Mouse (Mus musculus) erythroblast, embryonic 14.5 days (primary cell): ENCODE results near the gene Gpr153. TPM values are rescaled to one million over a fixed set of nuclear protein-coding genes. Genes with fewer than 3 reads are reported as not detected.
"Not testable (repeated sequence)": the region's sequence is repeated elsewhere in the genome, so short reads cannot be mapped to it uniquely, and the experiment has no call there.

Source experiments
- H3K27me3 ChIP-seq: 2 replicates; pipeline ENCODE4 v1.6.1; 2012; ENCODE audit warnings: inconsistent platforms; ENCODE audit not compliant: control insufficient read depth
- H3K36me3 ChIP-seq: 2 replicates; pipeline ENCODE4 v1.6.1; 2012; ENCODE audit warnings: mild to moderate bottlenecking, inconsistent platforms; ENCODE audit not compliant: control insufficient read depth
- H3K4me1 ChIP-seq: 2 replicates; pipeline ENCODE4 v1.6.1; 2012; ENCODE audit warnings: inconsistent platforms; ENCODE audit not compliant: control insufficient read depth
- H3K4me3 ChIP-seq: replicated peaks from 2 replicates; pipeline ENCODE3; 2012; ENCODE audit warnings: moderate library complexity, mild to moderate bottlenecking, inconsistent platforms
- H3K9me3 ChIP-seq: 2 replicates; pipeline ENCODE4 v1.6.1; 2012; ENCODE audit warnings: low read length, inconsistent platforms, mixed read lengths; ENCODE audit not compliant: control insufficient read depth
- GATA1 ChIP-seq: IDR thresholded peaks from 2 replicates; pipeline ENCODE4 v1.6.1; 2012; ENCODE audit warnings: low read length, inconsistent platforms, mixed read lengths
- TAL1 ChIP-seq: IDR thresholded peaks from 3 replicates; pipeline ENCODE4 v1.6.1; 2012; ENCODE audit warnings: low read length, inconsistent platforms, mixed read lengths
- polyA plus RNA-seq: library from polyadenylated mRNA; stranded (reverse); fragments of >175 nt; gene quantifications from 2 replicates; pipeline ENCODE4 v1.2.3, GENCODE M21; 2012

Gene Gpr153
- not detected in 2 replicates for polyA plus RNA-seq

- H3K36me3 ChIP-seq = no peaks in the 10 kb centered on the region
- H3K27me3 ChIP-seq = peaks cover 50% of the 10 kb centered on the region
- TF ChIP-seq GATA1 (no peak), TAL1 (no peak)
- H3K9me3 ChIP-seq = no peaks in the 10 kb centered on the region
- H3K4me3 ChIP-seq = peak within 1 kb of the TSS; percentile 36
- H3K4me1 ChIP-seq = no peaks in the 10 kb centered on the region; the same call in 1 of the 2 replicates
Observed at GRCm38 (mm10) chr4:152273621-152274236, at the start of gene Gpr153. Gene Gpr153, plus strand, starts transcription at chr4:152274232.

GRCm38 (mm10) chr4:152226901-152227486 lies 47.0 kb upstream of the Gpr153 start:
- H3K36me3 ChIP-seq = no peaks in the 10 kb centered on the region

GRCm38 (mm10) chr4:152227749-152228527 lies 46.1 kb upstream of the Gpr153 start:
- no peaks in the 10 kb centered on the region for H3K4me1 ChIP-seq
- H3K4me3 ChIP-seq = no peak overlapping the region
- no peaks in the 10 kb centered on the region for H3K36me3 ChIP-seq
- TF ChIP-seq GATA1 (no peak), TAL1 (no peak)
- H3K27me3 ChIP-seq = no peaks in the 10 kb centered on the region
- H3K9me3 ChIP-seq = no peaks in the 10 kb centered on the region

More at GRCm38 (mm10) chr4:152226901-152227486, 47.0 kb upstream of the Gpr153 start:
- Histone ChIP-seq H3K4me3 (no peak overlapping the region), H3K9me3 (no peaks in the 10 kb centered on the region), H3K4me1 (no peaks in the 10 kb centered on the region), H3K27me3 (no peaks in the 10 kb centered on the region)
- no peak for TF ChIP-seq GATA1
- TF ChIP-seq TAL1 = no peak

- not testable (repeated sequence) for H3K36me3 ChIP-seq, H3K9me3 ChIP-seq, H3K27me3 ChIP-seq, H3K4me1 ChIP-seq, H3K4me3 ChIP-seq
Observed at GRCm38 (mm10) chr4:152230331-152230730, 43.7 kb upstream of the Gpr153 start.

- Histone ChIP-seq H3K4me1 (no peaks in the 10 kb centered on the region), H3K36me3 (no peaks in the 10 kb centered on the region), H3K9me3 (no peaks in the 10 kb centered on the region), H3K4me3 (no peak overlapping the region), H3K27me3 (no peaks in the 10 kb centered on the region)
- TF ChIP-seq GATA1 = no peak
- TF ChIP-seq TAL1 = no peak
Observed at GRCm38 (mm10) chr4:152231326-152231725, 42.7 kb upstream of the Gpr153 start.

- TF ChIP-seq TAL1 (no peak), GATA1 (no peak)
- H3K27me3 ChIP-seq = no peaks in the 10 kb centered on the region
- no peaks in the 10 kb centered on the region for H3K4me1 ChIP-seq
- no peaks in the 10 kb centered on the region for H3K9me3 ChIP-seq
- no peak overlapping the region for H3K4me3 ChIP-seq
- no peaks in the 10 kb centered on the region for H3K36me3 ChIP-seq
Observed at GRCm38 (mm10) chr4:152232411-152232903, 41.6 kb upstream of the Gpr153 start.

GRCm38 (mm10) chr4:152239974-152240373 lies 34.1 kb upstream of the Gpr153 start:
- H3K36me3 ChIP-seq = no peaks in the 10 kb centered on the region
- H3K4me3 ChIP-seq = no peak overlapping the region
- no peaks in the 10 kb centered on the region for H3K27me3 ChIP-seq
- H3K9me3 ChIP-seq = no peaks in the 10 kb centered on the region
- TF ChIP-seq TAL1 (no peak), GATA1 (no peak)
- H3K4me1 ChIP-seq = no peaks in the 10 kb centered on the region

- TF ChIP-seq TAL1 = no peak
- Histone ChIP-seq H3K9me3 (no peaks in the 10 kb centered on the region), H3K4me3 (no peak overlapping the region), H3K36me3 (no peaks in the 10 kb centered on the region), H3K4me1 (peaks cover 2% of the 10 kb centered on the region; the same call in 1 of the 2 replicates), H3K27me3 (no peaks in the 10 kb centered on the region)
Observed at GRCm38 (mm10) chr4:152243241-152243891, 30.7 kb upstream of the Gpr153 start.

- H3K27me3 ChIP-seq = no peaks in the 10 kb centered on the region
- H3K4me3 ChIP-seq = no peak overlapping the region
- no peaks in the 10 kb centered on the region for H3K36me3 ChIP-seq
- peaks cover 2% of the 10 kb centered on the region; the same call in 1 of the 2 replicates for H3K4me1 ChIP-seq
- TF ChIP-seq TAL1 (no peak), GATA1 (no peak)
- H3K9me3 ChIP-seq = no peaks in the 10 kb centered on the region
Observed at GRCm38 (mm10) chr4:152243969-152244368, 30.1 kb upstream of the Gpr153 start.
